Mouse (Mus musculus) v-Abl transformed pro-B cells (cell line): ENCODE data around the gene Abtb1.

Experiments used
- in situ Hi-C, 2 experiments: fragments of 400-800 bp; cut with MboI; formaldehyde crosslinking; loops; one replicate each; pipeline ENCODE4 v1.15.1; 2025; ENCODE audit not compliant: unreplicated experiment in 2 of 2

The Abtb1 gene

DNA sequence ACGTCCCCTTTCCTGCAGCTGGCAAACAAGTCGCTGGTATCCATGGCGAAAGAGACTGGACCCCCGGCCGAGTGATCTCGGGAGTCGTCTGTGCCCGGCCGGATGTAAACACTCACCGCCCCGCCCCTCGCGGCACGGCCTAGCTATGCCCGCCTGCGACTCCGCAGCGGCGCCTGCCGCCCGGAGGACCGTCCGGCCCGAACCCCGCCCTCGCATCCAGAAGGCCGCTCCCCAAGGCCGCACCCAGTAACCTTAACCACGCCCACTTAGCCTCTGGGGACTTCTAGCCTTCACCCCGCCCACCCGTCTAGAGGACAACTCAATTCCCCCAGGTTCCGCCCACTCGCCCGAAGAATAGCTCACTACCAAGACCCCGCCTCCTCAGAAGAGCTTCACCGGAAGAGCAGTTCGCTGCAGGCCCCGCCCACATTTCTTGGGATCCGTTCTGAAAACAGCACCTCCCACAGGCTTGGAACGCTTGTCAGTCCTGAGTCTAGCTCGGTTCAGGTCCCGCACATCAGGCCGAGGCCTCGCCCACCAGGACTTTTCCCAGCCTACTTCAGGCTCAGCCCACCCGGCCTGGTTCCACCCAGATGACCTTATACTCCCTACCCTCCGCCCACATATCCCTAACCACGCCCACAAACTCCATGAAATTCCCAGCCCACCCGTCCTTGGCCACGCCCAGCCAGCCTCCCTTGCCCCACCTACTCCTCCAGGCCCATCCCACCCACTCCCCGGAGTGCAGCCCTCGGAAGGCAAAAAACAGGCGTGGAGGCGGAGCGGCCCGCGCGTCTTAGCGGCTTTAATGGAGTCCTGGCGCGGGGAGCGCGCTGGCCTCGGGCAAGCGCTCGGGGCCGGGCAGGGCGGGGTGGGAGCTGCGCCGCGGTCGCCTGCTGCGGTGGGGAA lies at the start of gene Abtb1:
Gene Abtb1, minus strand, starts transcription at position 204 of the 909 bp plus-strand sequence.
- in situ Hi-C loops, result no loop called here

DNA sequence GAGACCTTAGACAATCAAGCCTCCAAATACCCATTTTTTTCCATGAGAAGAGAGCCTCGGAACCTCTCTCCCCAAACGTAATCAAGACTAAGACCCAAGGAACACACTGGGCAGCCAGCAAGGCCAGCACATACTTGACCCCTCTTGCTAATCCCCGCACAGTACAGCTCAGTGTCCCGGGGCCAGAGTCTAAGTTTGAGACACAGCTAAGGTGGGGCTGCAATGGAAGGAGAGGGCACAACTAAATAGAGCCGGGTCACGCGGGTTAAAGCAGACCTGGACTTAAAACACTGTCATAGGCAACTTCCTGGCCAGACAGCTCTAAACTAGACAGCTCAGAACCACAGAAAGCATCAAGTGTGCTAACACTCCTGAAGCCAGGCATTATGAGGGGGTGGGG lies 49.0 kb upstream of the Abtb1 start:
- in situ Hi-C loops, result loop anchor here (5.0 kb wide), 1 partner anchor 34 kb away; no protein-coding TSS in a partner anchor

- in situ Hi-C loops, result loop anchor here (5.0 kb wide), 1 partner anchor 32 kb away; no protein-coding TSS in a partner anchor
Observed at GRCm38 (mm10) chr6:88889410-88890042, 47.7 kb upstream of the Abtb1 start.

DNA sequence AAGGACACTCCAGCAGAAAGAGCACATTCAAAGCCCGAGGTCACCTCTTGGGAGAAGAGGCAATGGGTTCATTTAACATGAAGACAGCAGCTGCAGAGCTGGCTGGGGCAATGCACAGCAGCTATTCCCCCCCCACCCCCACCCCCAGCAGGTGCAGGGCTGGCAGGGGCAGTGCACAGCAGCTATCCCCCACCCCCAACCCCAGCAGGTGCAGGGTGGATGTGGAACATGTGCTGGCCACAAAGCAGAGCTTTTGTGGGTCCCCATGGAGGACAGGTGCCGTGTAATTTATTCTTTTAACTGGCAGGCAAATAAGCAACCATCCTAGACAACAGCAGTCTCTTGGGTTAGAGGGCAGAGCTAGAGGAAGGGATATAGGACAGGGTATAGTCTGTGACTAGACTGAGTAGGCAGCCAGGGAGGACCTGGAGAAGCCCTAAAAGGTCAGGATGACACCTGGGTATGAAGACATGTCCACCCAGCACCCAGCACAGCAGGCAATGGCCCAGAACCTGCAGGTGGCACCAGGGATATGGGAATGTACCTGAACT lies 44.7 kb upstream of the Abtb1 start:
- in situ Hi-C loops, result no loop called here

- in situ Hi-C loops, result no loop called here
Observed at GRCm38 (mm10) chr6:88885644-88886416, 44.0 kb upstream of the Abtb1 start.

DNA sequence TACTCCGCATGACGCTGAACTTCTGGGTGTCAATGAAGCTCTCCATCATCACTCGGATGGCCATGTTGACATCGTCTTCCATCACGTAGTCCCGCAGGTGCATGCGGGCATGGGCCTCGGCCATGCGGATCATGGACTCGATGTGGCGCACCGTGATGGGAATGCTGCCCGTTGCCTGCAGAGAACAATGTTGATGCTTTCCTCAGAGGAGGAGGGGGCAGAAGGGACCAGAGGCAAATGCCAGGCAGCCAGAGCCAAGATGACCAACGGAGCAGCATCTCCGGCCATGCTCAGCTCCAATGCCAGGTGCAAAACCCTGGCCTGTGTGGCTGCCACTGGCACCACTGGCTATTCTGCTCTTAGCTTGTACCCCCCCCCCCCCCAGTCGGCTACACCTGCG lies 42.9 kb upstream of the Abtb1 start:
- in situ Hi-C loops, result no loop called here

GRCm38 (mm10) chr6:88884195-88884594 lies 42.4 kb upstream of the Abtb1 start:
- in situ Hi-C loops, result no loop called here

- in situ Hi-C loops, result no loop called here
Observed at GRCm38 (mm10) chr6:88881334-88881733, 39.5 kb upstream of the Abtb1 start.

- in situ Hi-C loops, result no loop called here
Observed at GRCm38 (mm10) chr6:88879471-88879870, 37.7 kb upstream of the Abtb1 start.

- in situ Hi-C loops, result loop anchor here in 1 of 2 experiments (25.0 kb wide), 1 partner anchor 763 kb away; no protein-coding TSS in a partner anchor
Observed at GRCm38 (mm10) chr6:88874868-88875508, 33.2 kb upstream of the Abtb1 start, which contains the start of gene Podxl2. Gene Podxl2, minus strand, starts transcription at chr6:88875044.

DNA sequence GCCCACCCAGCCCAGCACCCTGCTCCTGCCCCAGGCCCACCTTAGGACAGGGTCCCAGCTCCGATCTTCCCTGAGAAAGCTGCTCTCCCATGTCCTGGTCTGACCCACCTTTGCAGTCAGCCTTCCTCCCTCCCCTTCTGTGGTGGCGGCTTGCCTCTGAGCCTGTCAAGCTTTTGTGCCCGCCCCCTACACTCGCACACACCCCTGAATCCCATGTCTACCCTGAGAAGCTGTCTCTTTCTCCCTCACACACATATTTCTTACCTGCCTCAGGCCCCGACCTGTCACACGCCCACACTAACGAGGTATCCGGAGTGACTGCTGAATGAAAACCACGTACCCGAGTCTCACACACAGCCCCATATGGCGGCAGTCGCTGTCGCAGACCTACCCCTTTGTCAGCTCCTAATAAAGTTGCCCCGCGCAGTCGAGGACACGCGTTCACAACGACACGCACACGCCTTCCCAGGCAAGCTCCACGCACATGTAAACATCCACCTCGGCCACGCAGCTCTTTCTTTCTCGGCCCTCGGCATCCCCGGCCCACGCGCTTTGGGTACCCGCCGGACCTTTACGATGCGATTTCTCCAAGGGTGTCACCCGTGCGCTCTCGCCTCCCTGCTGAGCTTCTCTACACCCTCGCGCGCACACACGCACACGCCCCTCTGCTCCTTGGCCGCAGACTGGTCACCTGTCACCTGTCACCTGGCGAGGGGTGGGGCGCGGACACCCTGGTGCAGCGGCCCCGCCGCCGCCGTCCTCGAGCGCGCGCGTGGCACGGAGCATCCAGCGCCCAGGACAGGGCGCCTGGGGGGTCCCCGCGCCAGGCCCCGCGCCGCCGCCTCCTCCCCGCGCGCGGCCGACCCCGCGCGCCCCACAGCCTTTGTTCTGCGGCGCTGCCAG lies 32.4 kb upstream of the Abtb1 start:
- in situ Hi-C loops, result loop anchor here in 1 of 2 experiments (25.0 kb wide), 1 partner anchor 762 kb away; no protein-coding TSS in a partner anchor

- in situ Hi-C loops, result loop anchor here in 1 of 2 experiments (25.0 kb wide), 1 partner anchor 761 kb away; no protein-coding TSS in a partner anchor
Observed at GRCm38 (mm10) chr6:88872811-88873210, 31.0 kb upstream of the Abtb1 start.

DNA sequence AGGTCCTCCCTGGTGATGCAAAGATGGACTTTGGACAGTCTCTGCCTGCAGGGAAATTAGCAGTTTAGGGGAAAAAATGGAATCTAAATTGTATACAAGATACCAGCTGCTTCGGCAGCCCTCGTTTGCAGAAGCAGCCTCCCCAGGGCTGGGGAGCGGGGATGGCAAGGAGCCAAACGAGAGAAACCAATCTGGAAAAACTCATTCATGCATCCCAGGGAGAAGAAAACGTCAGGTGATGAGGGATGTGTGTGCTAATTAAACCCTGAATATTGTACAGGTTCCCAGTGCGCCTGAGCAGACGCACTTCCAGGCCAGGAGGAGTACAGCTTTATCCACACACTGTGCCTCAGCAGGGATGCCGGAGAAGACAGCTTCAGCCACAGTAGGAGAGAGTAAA lies 29.8 kb upstream of the Abtb1 start:
- in situ Hi-C loops, result loop anchor here in 1 of 2 experiments (25.0 kb wide), 1 partner anchor 759 kb away; no protein-coding TSS in a partner anchor

DNA sequence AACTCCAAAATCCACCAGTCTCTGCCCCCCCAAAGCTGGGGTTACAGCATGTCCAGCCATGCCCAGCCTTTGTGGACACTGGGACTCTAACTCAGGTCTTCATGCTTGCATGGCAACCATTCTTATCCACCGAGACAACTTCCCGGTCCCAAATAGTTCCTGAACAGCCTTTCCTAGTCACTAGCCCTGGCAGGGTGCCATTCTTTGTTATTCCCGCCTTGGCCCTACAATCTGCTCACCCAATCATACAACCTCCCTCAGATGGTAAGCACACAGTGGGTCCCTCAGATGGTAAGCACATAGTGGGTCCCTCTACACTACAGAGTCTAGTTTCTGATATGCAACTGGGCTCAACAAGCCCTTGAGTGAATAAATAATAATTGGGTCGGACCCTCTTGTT lies 28.8 kb upstream of the Abtb1 start:
- in situ Hi-C loops, result loop anchor here in 1 of 2 experiments (25.0 kb wide), 1 partner anchor 758 kb away; no protein-coding TSS in a partner anchor

- in situ Hi-C loops, result loop anchor here in 1 of 2 experiments (5.0 to 25.0 kb wide), 2 partner anchors 682 to 757 kb away; no protein-coding TSS in a partner anchor
Observed at GRCm38 (mm10) chr6:88869459-88869858, 27.7 kb upstream of the Abtb1 start.

DNA sequence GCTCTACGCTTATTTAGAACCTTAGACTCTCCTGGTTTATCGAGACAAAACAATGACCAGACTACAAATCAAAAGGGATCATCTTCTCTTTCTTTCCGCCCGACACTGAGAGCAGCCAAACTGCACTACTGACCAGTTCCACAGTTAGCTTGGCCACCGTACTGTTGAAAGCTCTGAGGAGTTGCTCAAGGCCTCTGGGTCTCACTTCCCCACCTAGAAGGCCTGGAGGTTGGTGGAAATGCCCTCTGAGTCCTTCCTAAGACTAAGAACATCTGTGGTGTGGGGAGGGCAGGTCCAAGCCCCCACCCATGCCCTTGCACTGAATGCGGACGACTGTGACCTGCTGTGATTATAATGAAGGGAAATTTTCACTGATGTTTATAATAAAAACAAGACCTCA lies 23.9 kb upstream of the Abtb1 start:
- in situ Hi-C loops, result loop anchor here in 1 of 2 experiments (5.0 to 25.0 kb wide), 2 partner anchors 678 to 753 kb away; no protein-coding TSS in a partner anchor

- in situ Hi-C loops, result loop anchor here in 1 of 2 experiments (25.0 kb wide), 1 partner anchor 749 kb away; no protein-coding TSS in a partner anchor
Observed at GRCm38 (mm10) chr6:88860914-88861313, 19.1 kb upstream of the Abtb1 start.

DNA sequence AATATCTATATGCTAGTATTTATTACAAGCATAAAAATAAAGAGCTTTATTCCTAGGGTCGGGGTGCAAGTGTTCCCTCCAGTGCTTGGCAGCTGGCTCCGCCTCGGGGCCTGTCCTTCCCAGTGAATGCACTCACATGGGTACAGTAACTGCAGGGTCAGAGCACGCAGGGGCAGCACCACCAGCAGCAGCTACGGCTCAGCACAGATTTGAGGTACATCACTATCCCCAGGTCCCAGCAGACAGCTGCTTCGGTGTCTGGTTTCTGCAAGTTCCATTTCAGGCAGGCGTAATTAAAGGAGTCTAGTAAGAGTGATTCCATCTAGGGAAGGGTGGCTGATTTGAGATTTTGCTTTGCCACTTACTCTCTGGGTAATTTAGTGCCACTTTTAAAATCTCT lies 16.6 kb upstream of the Abtb1 start:
- in situ Hi-C loops, result loop anchor here (5.0 to 25.0 kb wide), 4 partner anchors 34 to 746 kb away; no protein-coding TSS in a partner anchor
